Mouse (Mus musculus): Measurements from ENCODE around the gene Cdk17.

Gene Cdk17

DNA sequence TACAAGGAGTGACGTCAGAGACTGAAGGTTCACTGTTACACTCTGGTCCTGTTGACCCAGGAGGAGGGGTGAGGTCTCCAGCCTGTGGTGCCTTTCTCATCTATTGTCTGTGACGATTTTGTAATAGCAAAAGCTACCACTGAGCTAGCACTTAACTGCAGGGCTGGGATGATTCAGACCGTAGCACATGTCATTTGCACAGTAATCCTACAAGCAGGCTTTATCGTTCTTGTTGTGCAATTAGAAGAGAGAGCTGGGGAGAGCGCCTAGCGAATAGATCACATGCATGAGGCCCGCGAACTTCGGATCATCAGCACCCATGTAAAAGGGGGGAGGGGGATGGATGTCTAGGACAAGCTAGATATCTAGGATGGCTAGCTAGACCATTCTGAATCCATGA is 105.2 kb downstream of the Cdk17 start:
- no peak for DNase-seq

DNA sequence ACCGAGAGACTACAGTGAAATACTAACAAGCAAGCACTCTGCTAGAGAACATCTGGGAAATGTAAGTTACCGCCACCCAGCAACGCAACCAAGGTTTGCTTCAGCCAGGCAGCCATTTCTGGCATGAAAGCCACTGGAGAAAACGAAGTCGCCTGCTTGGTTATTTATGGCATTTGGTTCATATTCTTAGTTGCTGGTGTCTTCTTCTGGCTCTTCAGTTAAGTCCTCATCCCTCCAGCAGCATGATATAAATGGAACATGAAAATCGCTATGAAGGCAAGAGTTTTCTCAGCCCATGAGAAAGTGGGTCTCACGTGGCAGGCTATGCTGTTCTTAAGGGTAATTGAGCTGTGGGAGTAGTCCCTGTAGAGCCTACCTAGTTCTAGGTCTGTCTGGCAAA is 105.8 kb downstream of the Cdk17 start:
- DNase-seq: no peak

DNA sequence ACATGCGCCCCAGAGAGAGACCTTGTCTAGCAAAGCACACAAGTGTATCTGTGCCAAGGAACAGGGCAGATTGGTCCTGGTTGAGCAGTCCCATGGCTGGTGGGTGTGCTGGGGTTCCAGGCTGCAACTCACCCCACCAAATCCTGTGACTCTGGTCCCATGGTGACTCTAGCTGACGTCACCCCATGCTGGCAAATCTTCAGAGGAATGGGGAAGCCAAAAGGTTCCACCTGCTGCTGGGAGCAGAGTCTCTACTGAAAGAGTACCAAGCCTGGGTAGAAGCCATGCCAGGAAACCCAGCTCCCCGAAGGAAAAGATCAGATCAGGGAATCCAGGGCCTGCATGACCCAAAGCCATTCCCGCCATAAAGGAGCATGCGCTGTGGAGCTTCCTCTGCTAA is 106.8 kb downstream of the Cdk17 start:
- no peak for DNase-seq

DNA sequence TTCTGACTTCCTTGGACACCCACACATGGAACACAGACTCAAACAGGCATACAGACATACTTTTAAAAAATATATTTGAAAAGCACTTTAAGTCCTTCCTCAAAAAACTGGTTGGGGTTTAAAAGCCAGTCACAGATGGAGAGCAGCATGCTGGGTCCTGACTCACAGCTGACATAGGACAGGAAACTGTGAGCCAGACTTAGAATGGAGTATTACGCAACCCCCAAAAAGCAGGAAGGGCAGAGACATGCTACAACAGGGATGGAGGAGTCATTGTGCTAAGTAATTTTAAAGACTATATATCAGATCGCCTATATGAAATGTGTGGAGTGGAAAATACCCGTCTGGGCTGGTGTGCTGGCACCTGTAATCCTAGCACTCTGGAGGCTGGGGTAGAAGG is 107.7 kb downstream of the Cdk17 start:
- DNase-seq: no peak

DNA sequence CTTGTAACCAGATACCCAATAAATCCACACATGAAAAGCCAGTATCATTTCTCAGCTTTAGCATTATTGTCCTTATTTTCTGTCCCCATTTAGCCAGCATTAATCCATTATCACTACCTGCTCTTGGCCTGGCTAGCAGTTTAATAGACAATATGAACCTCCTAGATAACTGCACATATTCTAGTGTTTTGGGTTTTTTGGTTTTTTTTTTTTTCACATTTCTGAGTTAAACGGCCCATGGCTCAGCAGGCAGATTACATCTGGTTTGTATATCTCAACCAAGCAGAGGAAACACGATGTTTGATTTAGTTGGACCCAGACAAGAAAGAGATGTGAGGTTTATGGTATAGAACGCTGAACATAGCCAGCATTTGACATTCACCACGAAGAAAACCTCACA is 109.1 kb downstream of the Cdk17 start:
- DNase-seq: no peak

DNA sequence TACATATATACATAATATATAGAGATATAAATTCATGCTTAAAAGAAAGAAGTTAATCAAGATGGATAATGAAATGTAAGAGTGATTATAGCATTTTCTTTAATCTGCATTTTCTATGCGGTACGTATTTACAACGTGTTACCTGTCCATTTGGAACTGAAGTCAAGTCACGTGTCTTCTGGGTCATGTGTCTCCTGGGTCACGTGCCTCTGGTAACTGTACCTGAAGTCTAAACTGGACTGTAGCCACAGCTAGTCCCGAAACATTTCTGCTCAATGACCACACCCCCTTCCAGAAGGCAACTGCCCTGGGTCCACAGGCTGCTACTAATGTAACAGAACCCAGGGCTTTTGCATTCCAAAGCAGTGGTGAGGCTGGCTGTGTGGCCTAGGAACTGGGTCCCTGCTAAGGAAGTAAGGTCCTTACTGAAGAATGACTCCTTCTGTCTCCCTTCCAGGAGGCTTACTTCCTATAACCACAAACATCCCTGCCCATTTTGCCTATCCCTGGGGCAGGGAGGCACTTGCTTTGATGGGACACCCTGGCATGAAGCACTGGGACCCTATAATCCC is 110.3 kb downstream of the Cdk17 start:
- DNase-seq: no peak

DNA sequence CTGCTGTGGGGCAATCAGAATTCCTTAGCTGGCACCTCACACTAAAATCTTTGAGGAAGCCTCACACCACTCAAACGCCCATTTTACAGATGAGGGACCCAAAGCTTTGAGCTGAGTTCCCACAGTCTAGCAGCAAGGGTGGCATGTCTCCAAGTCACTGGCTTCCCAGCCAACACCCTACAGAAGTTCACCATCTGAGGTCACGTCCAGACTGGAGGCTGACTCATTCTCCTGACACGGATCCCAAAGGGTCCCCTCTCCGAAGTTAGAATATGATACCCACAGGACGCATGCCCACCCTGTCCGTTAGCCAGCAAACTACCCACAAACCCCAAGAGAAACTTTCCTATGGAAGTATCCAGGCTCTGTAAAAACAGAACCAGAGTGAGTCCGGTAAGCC is 111.2 kb downstream of the Cdk17 start:
- no peak for DNase-seq

DNA sequence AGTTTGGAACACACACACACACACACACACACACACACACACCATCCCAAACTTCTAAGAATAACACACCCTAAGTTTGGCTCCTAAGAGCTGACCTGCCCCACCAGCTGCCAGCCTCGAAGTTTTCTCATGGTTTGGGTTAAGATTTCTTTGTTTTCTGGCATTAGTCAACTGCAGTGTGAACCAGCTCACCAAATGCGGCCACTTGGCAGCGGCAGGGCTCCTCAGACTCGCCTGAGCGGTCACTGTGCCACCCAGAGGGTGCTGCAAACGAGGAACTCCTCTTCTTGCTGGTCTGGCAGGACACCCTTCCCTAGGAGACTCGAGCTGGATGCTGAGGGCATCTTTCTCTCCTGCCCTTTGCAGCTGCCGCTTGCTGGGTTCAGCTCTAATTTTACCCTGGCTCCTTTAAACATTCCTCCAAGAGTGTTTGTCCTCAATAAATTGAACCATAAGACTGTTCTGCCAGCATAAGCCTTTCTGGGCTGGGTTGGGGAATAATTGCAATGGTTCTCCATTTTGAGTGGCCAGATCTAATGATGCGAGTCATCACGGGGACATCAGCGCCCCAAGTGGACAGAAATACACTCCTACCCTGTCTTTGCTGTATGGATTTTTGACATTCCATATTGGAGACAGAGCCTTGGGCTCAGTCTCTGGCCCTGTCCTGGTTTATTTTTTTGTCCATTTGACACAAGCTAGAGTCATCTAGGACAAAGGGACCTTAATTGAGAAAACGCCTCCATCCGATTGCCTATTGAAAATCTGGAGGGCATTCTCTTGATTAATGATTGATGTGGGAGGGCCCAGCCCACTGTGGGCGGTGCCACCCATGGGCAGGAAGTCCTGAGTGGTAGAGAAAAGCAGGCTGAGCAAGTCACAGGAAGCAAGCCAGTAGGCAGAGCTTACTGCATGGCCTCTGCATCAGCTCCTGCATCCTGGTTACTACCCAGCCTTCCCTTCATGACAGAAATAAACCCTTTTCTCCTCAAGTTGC is 112.6 kb downstream of the Cdk17 start:
- DNase-seq: no peak

DNA sequence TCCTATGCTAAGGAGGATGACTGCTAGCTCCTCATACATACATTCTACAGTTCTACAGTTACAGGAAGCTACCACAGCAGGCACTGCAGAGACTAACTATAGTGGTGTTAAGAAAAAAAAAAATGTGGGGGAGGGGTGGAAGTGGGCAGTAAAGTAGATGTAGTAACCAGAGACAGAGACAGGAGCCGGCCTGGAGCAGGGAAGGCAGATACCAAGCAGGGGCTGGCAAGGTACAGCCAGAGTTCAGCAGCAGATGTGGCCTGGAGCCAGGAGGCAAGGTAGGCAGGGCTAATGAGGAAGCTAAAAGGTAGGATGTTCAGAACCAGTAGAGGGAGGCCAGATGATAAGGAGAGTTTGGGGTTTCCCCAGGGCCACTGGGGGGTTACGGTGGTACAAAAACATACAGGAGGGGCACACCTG is 113.6 kb downstream of the Cdk17 start:
- DNase-seq: no peak

DNA sequence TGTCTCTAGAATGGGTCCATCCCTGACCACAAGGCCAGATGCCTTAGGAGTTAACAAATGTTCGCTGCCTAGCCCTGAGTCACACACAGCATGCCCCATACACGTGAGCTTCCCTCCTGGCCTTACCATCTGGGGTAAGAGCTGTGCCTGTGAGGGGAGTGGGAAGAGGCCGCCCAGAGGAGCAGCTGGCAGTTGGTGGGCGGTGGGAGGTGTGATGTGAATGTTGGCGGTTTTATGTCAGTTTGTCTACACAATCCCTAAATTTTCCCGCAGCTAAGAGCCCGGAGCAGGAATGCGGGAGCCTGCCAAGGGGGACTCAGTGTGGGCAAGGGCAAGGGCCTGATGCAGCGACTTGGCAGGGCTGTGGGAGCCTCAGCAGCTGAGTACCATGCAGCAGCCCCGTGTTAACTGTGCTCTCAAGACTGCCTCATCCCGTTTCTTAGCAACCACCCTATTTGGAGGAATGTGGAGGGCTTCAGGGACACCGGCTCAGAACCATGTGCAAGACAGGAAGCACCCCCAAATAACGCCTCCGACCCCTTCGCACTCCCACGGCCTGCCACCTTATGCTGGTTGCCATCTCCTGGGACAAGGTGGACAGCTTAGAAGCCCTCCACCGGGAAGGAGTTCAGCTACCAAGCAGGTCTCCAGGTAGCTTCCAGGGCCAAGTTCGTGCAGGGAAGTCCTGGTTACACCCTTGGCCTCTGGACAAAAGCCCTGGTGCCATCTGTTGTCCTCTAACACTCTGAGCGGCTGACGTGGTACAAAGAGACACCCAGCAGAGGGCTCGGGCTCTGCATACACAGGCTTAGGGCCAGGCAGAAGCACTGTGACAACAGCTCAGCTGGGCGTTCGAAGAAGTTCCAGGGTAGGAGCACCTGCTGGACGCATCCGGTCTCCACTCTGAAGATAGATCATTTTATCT is 114.8 kb downstream of the Cdk17 start:
- DNase-seq: no peak

DNA sequence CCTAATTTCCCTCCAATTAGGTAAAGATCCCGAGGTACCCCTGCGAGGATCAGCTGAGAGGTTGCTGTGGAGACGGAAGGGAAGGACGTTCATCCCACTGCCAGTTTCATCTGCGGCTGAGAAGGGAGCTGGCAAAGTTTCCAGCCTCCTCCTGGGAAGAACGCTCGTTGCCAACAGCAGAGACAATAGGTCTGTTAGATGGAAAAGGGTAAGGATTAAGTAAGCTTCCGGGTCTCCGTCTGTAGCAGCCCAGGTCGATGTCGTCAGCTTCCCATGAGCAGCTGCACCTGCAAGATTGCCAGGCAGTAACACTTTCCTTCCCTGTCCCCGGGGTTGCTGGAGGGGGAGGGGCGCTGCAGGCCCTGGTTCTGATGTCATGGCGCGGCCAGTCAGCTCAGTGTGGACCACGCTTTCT is 115.7 kb downstream of the Cdk17 start:
- peak; percentile 40 for DNase-seq

DNA sequence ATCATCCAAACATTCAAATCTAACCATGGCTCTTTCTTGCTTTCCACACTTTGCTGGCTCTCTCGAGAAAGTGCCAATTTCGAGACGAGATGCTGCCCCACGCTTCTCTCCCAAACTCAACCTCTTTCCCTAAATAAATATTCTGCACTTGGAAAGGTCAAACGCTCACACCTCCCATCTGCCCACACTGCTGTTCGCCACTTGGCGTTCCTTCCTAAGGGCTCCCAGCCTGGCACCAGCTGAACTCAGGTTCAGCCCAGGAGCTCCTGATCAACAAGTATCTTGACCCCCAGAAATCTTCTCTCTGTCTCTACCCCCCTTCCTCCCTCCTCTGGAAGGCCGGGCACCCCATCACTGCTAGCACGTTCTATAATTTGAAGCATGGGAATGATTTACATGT is 116.2 kb downstream of the Cdk17 start:
- DNase-seq: no peak

DNA sequence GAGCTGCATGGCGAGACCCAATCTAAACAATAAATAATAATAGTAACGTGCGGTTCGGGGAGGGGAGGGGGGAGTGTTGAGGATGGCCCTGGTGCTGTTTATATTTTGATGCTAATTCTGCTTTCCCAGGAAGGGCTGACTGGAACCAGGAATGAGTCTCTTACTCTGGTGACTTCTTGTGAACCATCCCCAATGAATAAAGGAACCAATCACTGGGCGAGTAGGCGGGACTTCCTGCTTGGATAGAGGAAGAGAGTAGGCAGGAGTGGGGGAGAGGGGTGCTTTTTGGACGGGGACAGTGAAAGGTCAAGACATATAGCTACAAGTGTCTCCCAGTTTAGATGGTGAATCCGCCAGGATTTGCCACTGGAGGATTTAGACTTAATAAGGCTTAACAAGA is 117.7 kb downstream of the Cdk17 start:
- DNase-seq: no peak

DNA sequence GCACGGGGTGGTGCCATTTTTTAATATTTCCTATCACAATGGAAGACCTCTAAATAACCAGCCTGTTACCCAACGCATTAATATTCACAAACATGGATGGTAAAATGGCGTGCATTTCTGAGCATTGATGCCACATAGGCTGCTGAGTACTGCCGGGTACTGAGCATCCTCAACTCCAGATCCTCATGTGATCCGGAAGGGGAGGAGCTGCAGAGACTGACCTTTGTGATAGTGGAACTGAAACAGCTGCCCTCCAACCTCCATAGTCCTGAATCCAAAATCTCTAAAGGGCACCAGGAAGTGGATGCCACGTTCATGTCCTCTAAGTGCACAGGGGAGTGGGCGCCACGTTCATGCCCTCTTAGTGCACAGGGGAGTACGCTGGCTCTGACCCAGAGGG is 118.4 kb downstream of the Cdk17 start:
- DNase-seq: no peak

DNA sequence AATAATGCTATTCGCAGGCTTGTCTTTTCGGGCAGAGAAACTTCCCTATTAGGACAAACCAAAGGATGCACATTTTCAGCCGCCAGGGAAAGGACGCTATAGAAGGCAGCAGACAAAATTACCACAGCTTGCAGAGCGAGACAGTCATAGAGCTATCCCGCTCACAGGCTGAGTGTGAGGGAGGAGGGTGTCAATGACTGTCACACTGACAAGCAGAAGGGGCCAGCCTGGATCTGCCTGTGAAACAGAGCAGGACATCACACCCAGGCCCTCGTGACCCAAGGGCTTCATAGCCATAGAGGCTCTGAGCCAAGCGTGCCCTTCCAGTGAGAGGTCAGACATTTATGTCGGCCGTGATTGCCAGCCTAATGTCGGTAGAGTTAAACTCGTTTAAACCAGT is 119.9 kb downstream of the Cdk17 start:
- DNase-seq: no peak

DNA sequence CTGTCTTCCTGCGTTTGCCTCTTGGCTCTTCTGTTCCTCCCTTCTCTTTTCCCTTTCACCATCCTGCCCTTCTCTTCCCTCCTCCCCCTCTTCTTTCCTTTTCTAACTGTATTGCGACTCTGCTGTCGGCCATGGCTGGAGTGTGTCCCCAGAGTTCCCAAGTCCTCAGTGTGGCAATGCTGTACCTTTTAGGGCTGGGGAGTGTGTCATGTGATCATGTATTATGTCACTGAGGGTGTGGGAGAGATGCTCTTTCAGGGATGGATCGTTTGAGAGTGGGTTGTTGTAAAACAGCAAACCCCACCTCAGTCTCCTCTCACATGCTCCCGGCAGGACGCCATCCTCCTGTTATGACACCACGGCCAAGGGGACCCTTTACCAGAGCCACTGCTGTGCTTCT is 120.4 kb downstream of the Cdk17 start:
- DNase-seq: no peak

DNA sequence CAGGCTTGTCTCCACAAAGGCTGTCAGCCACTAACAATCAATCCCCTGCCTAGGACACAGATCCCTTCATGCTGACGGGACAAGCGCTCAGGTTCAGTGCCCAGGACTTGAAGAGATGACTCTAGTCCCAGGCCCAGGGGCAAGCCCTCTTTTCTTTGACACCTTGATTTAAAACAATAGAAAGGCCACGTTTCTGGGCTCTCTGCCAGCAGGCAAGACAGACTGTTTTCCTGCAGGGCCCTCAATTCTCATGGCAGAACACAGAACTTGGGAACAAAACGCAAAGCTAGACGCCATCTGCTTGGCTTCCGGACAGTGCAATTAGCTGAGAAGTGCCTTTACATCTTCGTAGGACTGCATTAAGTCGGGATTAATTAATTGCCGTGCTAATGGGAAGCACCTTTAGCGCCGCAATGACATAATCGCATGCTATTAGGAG is 121.9 kb downstream of the Cdk17 start:
- no peak for DNase-seq

DNA sequence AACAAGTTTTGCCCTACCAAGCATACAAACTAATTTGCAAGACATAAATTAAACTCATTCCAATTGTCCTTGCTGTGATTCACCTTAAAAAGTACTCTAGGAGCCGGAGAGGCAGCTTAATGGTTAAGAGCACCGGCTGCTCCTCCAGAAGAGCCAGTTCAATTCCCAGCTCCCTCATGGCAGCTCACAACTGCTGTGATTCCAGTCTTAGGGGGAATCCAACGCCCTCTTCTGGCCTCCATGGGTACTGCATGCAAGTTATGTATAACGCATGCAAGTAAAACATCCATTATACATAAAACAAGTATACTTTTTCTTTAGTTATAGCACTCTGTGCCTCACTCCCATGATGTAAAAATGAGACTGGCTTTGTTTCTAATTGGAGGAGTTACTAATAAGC is 122.6 kb downstream of the Cdk17 start:
- DNase-seq: no peak

DNA sequence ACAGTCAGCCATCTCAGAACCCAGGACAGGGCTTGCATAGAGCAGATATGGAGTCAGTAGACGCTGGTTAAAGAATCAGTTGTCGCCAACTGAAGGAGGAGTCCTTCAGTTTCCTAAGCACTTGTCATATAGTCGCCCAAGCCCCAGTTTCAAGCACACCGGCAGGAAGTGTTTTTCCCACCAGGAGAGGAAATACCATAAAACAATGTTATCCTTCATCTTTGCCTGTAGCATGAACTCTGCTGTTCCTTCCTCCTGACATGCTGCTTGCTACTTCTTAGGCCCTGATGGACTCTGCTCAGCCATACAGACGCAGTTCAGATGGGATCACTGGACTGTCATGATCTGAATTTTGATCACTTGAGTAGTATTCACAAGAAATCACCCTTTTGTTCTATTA is 124.8 kb downstream of the Cdk17 start:
- DNase-seq: no peak

DNA sequence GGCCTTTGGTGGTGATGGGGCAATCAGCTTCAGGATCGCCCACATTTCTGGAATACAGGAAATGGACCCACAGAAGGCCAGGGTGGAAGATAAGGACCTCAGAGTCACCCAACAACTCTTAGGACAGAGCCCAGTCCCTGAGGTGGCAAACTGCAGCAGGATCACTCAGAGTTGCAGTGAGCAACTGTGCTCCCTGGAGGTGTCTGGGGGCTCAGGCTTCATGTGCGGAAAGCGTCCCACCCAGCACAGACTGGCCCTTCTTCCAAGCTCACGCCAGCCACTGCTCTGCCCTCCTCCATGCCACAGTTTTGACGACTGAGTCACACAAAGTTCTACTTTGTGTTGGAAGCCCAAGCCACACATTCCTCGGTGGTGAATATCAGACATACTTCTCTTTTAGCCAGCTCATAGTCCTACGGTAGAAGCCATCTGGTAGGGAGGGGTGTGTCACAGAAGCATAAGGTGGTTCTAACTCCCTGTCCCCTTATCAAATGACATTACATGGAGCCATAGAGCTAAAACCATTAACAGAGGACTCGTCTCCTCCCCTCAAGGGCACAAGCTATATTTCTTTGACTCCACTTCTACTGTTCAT is 127.0 kb downstream of the Cdk17 start:
- DNase-seq: no peak

DNA sequence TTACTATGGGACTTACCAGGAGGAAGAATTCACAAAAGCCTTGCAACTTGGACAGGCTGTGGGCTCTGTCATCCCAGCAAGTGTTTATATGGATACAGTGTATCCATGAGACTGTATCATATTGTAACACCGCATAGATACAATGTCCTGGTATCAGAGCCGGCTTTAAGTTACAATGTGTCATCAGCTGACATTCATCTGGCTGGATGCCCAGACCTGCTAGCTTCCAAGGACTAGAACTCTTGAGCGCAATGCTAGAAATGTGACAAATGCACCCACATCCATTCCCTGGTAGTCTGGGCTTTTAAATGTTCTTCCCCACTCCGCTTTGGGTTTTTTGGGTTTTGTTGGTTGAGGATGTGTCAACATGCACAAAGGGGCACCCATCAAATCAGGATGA is 127.7 kb downstream of the Cdk17 start:
- no peak for DNase-seq

DNA sequence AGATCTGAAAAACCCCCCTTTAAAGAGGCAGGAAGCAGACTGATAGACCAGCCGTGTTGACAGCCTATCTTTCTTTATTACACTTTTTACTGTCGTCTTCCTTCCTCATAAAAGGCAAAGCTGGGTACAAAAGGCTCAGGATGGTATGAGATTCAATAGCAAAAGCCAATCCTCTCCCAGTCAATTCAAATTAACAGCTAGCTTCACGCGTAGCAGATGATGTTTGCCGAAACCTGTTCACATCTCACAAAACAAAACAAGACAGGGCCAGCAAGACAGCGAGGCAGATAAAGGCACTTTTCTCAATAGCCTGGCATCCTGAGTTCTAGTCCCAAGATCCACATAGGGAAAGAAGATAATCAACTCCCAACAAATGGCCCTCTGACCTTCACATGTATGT is 128.7 kb downstream of the Cdk17 start:
- DNase-seq: no peak

DNA sequence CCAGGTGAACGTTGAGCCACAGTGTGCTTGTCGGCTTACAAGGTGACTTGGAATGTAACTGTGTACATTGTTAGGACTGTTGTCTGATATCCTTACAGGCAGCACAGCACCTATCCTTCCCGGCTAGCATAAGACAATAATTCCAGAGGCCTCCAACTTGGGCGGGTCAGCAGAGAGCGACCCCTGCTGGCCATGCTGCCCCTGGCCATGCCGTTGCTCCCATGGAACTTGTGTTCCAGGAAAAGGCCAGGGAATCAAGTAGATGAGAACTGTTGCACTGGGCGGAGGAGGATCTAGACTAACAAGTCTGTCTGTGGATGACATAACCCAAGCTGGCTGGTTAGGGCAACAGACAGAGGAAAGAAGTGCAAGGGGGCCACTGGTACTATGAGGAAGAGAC is 130.7 kb downstream of the Cdk17 start:
- DNase-seq: peak; percentile 58
